Mouse (Mus musculus): ENCODE measurements around the gene Mcpt9. TPM values are rescaled to one million over a fixed set of nuclear protein-coding genes. Genes with fewer than 3 reads are reported as not detected.

Gene Mcpt9
- not detected for total RNA-seq (2023)

DNA sequence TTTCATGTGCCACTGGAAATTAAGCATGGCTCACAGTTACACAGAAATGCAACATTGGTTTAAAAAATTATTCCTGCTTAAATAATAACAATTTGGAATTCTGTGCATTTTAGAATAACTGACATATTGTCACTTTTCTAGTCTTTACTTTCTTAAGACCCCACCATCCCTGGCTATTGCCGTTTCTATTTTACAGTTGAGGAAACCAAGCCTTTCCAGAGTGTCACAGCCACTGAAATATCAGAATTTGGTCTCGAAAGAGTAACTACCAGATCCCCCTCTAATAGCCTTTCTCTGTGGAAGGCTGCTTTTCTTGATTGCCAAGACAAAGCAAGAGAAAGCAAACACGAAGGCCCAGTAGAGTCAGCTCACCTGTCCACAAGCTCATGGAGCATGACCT, at the start of gene Mcpt9:
TSS of gene Mcpt9 (minus strand) at position 101 of the 400 bp plus-strand sequence.

GRCm38 (mm10) chr14:56062213-56062612, 31.9 kb upstream of the Mcpt9 start, which contains the start of gene Mcpt4:
Gene Mcpt4, minus strand, starts transcription at chr14:56062313.

GRCm38 (mm10) chr14:56041792-56042191, 11.5 kb upstream of the Mcpt9 start, which contains the start of gene Mcpt2:
Gene Mcpt2, plus strand, starts transcription at chr14:56042041.

GRCm38 (mm10) chr14:56017671-56018070, 12.6 kb downstream of the Mcpt9 start, which contains the start of gene Mcpt1:
Gene Mcpt1, plus strand, starts transcription at chr14:56017971.

Other genes starting within 250 kb of the Mcpt9 start
- gene Adcy4, start 246.4 kb downstream of the Mcpt9 start, total RNA-seq (2023): 1 to 10 TPM; 5.0 to 7.3 TPM
- gene Ripk3, start 241.6 kb downstream of the Mcpt9 start, total RNA-seq (2023): 100 to 1,000 TPM; 113 to 122 TPM
- not detected for gene Nfatc4, start 207.4 kb downstream of the Mcpt9 start, total RNA-seq (2023)
- gene Nynrin, start 176.5 kb downstream of the Mcpt9 start, total RNA-seq (2023): 1 to 10 TPM; 5.9 to 8.2 TPM
- gene Cbln3, start 146.1 kb downstream of the Mcpt9 start, total RNA-seq (2023): under 1 TPM in 1 of 2 experiments, not detected in 1; 0.09 TPM
- 10 to 100 TPM; 51.6 to 59.0 TPM for gene Khnyn, start 145.5 kb downstream of the Mcpt9 start, total RNA-seq (2023)
- gene Sdr39u1, start 130.2 kb downstream of the Mcpt9 start, total RNA-seq (2023): under 1 TPM; 0.88 to 0.97 TPM
- not detected for gene Cma1, start 85.8 kb downstream of the Mcpt9 start, total RNA-seq (2023)
- gene Cma2, start 79.5 kb downstream of the Mcpt9 start, total RNA-seq (2023): not detected
- gene Mcpt1, start 12.5 kb downstream of the Mcpt9 start, total RNA-seq (2023): not detected
- under 1 TPM; 0.47 to 0.67 TPM for gene Mcpt2, start 11.5 kb upstream of the Mcpt9 start, total RNA-seq (2023)
- not detected for gene Mcpt4, start 31.8 kb upstream of the Mcpt9 start, total RNA-seq (2023)
- 1 to 10 TPM; 3.7 to 5.8 TPM for gene Mcpt8, start 54.8 kb upstream of the Mcpt9 start, total RNA-seq (2023)
- 1 to 10 TPM; 2.3 to 3.0 TPM for gene Ctsg, start 72.1 kb upstream of the Mcpt9 start, total RNA-seq (2023)
- not detected for gene Gzme, start 90.1 kb upstream of the Mcpt9 start, total RNA-seq (2023)
- gene Gzmd, start 102.1 kb upstream of the Mcpt9 start, total RNA-seq (2023): not detected
- not detected for gene Gzmg, start 129.1 kb upstream of the Mcpt9 start, total RNA-seq (2023)
- gene Gzmn, start 144.1 kb upstream of the Mcpt9 start, total RNA-seq (2023): not detected
- gene Gzmf, start 180.9 kb upstream of the Mcpt9 start, total RNA-seq (2023): not detected
- not detected for gene Gzmc, start 204.2 kb upstream of the Mcpt9 start, total RNA-seq (2023)
- under 1 TPM in 1 of 2 experiments, not detected in 1; 0.34 TPM for gene Gzmb, start 231.8 kb upstream of the Mcpt9 start, total RNA-seq (2023)

All from monocyte, adult 59 days (primary cell).